Mouse (Mus musculus): ENCODE data around the gene Hs1bp3. TPM values are rescaled to one million over a fixed set of nuclear protein-coding genes. Genes with fewer than 3 reads are reported as not detected.

Hs1bp3 gene
- polyA plus RNA-seq, 1 experiment from 2014 or later, result 10.1 TPM

DNA sequence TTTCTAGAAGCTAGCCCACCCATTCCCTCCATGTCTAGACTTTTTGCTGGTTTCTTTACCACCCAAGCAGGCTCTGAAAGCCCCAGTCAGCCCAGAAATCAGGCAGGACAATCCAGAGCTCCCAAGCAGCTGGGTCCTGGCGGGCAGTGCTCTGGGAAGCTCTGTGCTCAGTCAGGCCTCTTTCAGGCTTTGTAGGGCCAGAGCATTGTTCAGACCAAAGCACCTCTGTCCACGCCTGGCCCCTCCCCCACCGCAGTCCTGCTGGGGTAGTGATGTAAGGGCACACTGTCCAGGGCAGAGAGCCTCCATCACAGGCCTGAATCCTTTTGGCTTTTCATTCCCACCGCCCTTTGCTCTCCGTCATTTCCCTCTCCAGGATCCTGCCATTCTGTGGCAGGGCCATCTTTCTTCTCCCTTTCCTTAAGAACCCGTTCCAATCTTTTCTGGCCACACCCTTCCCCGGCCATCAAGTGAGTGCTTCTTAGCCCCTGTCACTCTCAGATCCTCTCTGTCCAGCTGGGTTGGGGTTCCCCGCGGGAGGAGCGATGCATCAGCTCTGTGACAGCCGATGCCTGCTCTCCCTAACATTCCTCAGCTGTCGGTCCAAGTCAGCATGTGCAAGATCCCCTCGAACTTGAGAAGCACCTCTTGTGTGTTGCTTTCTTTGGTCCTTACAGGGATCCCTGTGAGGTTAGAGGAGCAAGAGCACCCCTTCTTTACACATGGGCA, 26.5 kb downstream of the Hs1bp3 start:
- Histone ChIP-seq H3K9me3 (no peaks in the 10 kb centered on the region), H3K4me2 (no peak overlapping the region), H3K9ac (peak overlapping the region; percentile 49; the same call in 1 of the 2 replicates), H3K4me3 (no peak overlapping the region), H3K36me3 (peaks cover 42% of the 10 kb centered on the region), H3K27me3 (no peaks in the 10 kb centered on the region), H3K4me1 (replicated peaks) (peaks cover 26% of the 10 kb centered on the region), H3K27ac (peak overlapping the region; percentile 44)
- peak; percentile 24 for ATAC-seq (ENCODE audit: low FRiP score)
- WGBS, result 18% methylated on average over 13 of the region's 13 CpGs

- 90% methylated on average over 6 of the region's 6 CpGs for WGBS
- ATAC-seq (ENCODE audit: low FRiP score), result no peak
- Histone ChIP-seq H3K27me3 (no peaks in the 10 kb centered on the region), H3K36me3 (peaks cover 36% of the 10 kb centered on the region), H3K4me3 (no peak overlapping the region), H3K4me1 (replicated peaks) (peaks cover 26% of the 10 kb centered on the region), H3K27ac (no peak overlapping the region), H3K9ac (no peak overlapping the region), H3K4me2 (no peak overlapping the region), H3K9me3 (no peaks in the 10 kb centered on the region)
Measured at GRCm38 (mm10) chr12:8341008-8341407, 27.8 kb downstream of the Hs1bp3 start.

GRCm38 (mm10) chr12:8343381-8343780, 30.1 kb downstream of the Hs1bp3 start:
- WGBS, result 98% methylated on average over 3 of the region's 3 CpGs
- H3K27ac ChIP-seq, result no peak overlapping the region
- H3K4me2 ChIP-seq, result no peak overlapping the region

DNA sequence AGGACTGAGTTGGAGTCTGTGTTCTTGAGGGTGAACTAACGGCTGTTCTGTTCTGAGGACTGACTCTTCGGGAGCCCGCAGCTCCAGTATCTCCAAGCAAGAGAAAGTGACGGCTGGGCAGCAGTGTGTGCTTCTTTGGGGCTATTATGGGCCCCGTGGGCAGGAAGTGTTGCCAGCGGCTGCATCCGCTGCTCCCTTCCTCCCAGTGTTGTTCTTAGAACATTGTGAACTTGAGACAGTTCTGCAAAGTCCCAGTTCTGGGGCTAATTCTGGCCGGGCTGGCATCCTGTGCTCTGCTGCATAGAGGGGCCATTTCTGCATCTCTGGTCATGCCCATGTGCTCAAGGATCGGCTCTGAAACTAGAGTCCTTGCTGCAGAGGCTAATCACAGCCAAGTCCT, 31.7 kb downstream of the Hs1bp3 start:
- WGBS, result 73% methylated on average over 9 of the region's 9 CpGs
- H3K4me1 ChIP-seq (replicated peaks), result peaks cover 17% of the 10 kb centered on the region
- no peak overlapping the region for H3K27ac ChIP-seq
- ATAC-seq (ENCODE audit: low FRiP score), result no peak
- no peak overlapping the region for H3K9ac ChIP-seq
- no peak overlapping the region for H3K4me2 ChIP-seq
- no peaks in the 10 kb centered on the region for H3K27me3 ChIP-seq
- no peak overlapping the region for H3K4me3 ChIP-seq
- no peaks in the 10 kb centered on the region for H3K9me3 ChIP-seq
- peaks cover 20% of the 10 kb centered on the region for H3K36me3 ChIP-seq

More at GRCm38 (mm10) chr12:8343381-8343780, 30.1 kb downstream of the Hs1bp3 start:
- Histone ChIP-seq H3K4me1 (replicated peaks) (peaks cover 22% of the 10 kb centered on the region), H3K27me3 (no peaks in the 10 kb centered on the region), H3K9ac (no peak overlapping the region), H3K9me3 (no peaks in the 10 kb centered on the region), H3K36me3 (peaks cover 20% of the 10 kb centered on the region), H3K4me3 (no peak overlapping the region)
- no peak for ATAC-seq (ENCODE audit: low FRiP score)

DNA sequence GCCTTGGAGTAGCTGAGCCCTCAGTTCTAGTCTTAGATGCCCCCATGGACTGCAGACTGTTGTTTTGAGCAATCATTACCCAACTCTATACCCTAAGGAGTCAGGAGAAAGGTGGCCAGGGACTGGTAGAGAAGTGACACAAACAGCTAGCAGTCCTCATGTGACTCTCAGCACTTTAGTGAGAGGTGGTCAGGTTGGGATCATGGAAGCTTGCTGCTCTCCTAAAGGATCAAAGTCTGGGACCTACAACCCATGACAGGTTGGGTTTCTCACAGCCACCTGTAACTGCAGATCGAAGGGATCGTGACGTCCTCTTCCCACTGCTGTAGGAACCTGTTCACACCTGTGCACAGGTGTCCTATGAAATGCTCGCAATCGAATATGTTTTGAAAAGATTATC, 32.3 kb downstream of the Hs1bp3 start:
- WGBS, result 95% methylated on average over 5 of the region's 5 CpGs
- no peak for ATAC-seq (ENCODE audit: low FRiP score)
- Histone ChIP-seq H3K9me3 (no peaks in the 10 kb centered on the region), H3K36me3 (peaks cover 20% of the 10 kb centered on the region), H3K9ac (no peak overlapping the region), H3K4me2 (no peak overlapping the region), H3K27ac (no peak overlapping the region), H3K27me3 (no peaks in the 10 kb centered on the region), H3K4me3 (no peak overlapping the region), H3K4me1 (replicated peaks) (peaks cover 11% of the 10 kb centered on the region)

GRCm38 (mm10) chr12:8347746-8348462, 34.7 kb downstream of the Hs1bp3 start:
- 66% methylated on average over 8 of the region's 8 CpGs for WGBS
- Histone ChIP-seq H3K4me3 (no peak overlapping the region), H3K4me2 (no peak overlapping the region), H3K27ac (no peak overlapping the region), H3K9ac (no peak overlapping the region), H3K9me3 (no peaks in the 10 kb centered on the region), H3K4me1 (replicated peaks) (peaks cover 11% of the 10 kb centered on the region), H3K36me3 (peaks cover 5% of the 10 kb centered on the region), H3K27me3 (no peaks in the 10 kb centered on the region)
- ATAC-seq (ENCODE audit: low FRiP score), result no peak

DNA sequence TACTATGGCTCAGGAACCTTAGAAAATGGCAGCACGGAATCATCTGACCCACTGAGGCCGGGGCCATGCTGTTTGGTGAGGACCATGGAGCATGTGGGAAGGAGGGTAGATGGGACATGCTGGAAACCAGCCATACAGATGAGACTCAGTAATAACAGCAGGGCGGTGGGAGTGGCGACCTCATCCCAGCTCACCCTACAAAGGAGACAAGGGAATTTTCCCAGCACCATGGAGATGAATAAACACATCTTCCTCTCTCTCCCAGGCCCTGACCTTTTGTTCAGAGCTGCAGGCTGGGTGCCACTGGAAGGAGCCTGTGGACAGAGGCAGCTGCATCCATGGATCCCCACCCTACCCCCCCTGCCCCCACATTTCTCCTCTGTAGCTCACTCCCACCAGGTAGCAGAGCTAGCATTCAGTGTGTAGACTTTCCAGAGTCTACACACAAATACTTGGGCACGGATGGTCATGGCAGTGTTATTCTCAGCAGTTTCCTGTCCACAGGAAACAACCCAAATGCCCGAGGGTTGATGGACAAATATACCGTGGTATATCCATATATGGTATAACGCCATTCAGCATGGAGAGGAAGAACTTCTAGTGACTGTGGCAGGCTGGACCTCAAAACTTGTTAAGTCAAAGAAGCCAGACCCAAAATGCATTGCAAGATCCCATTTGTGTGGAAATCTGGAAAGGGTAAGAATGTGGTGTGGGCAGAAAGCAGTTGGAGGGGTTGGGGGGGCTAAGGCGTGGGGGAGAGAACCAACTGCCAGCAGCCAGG, 35.7 kb downstream of the Hs1bp3 start:
- no peak for ATAC-seq (ENCODE audit: low FRiP score)
- Histone ChIP-seq H3K27ac (0 out of 2 replicates have a peak overlapping the region, but pooled peaks have one; percentile 40), H3K27me3 (no peaks in the 10 kb centered on the region), H3K36me3 (no peaks in the 10 kb centered on the region), H3K4me3 (no peak overlapping the region), H3K9ac (no peak overlapping the region), H3K9me3 (no peaks in the 10 kb centered on the region), H3K4me1 (replicated peaks) (peaks cover 11% of the 10 kb centered on the region), H3K4me2 (no peak overlapping the region)
- 63% methylated on average over 9 of the region's 9 CpGs for WGBS

- Histone ChIP-seq H3K9ac (no peak overlapping the region), H3K4me3 (no peak overlapping the region), H3K4me1 (replicated peaks) (peaks cover 11% of the 10 kb centered on the region), H3K4me2 (no peak overlapping the region), H3K27me3 (no peaks in the 10 kb centered on the region), H3K36me3 (no peaks in the 10 kb centered on the region), H3K27ac (no peak overlapping the region), H3K9me3 (peaks cover 5% of the 10 kb centered on the region; the same call in 1 of the 2 replicates)
- 50% methylated on average over 4 of the region's 4 CpGs for WGBS
- ATAC-seq (ENCODE audit: low FRiP score), result no peak
Measured at GRCm38 (mm10) chr12:8351025-8351903, 38.0 kb downstream of the Hs1bp3 start.

DNA sequence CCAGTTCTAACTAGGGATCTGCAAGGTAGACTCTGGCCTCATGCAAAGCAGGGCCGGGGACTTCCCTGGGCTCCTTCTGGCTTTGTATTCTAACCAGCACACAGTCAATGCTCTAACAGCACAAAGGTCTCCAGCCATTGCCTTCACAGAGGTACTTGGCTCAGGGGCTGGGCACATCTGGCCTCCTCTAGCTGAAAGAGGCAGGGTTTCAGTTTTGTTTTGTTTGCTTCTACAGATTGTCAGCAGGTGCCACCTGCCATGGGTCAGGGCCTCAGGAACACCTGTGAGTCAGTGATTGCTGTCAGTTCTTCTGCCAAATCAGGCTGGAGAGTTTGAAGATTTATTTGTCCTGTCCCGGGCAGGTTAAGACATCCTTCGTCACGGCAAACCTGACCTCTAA, 39.8 kb downstream of the Hs1bp3 start:
- WGBS, result 83% methylated on average over 4 of the region's 4 CpGs
- H3K9ac ChIP-seq, result no peak overlapping the region
- peaks cover 9% of the 10 kb centered on the region; the same call in 1 of the 2 replicates for H3K9me3 ChIP-seq
- H3K4me2 ChIP-seq, result no peak overlapping the region
- no peaks in the 10 kb centered on the region for H3K27me3 ChIP-seq
- H3K36me3 ChIP-seq, result no peaks in the 10 kb centered on the region
- peaks cover 17% of the 10 kb centered on the region for H3K4me1 ChIP-seq (replicated peaks)
- no peak overlapping the region for H3K27ac ChIP-seq
- no peak for ATAC-seq (ENCODE audit: low FRiP score)
- no peak overlapping the region for H3K4me3 ChIP-seq

GRCm38 (mm10) chr12:8354187-8354586, 41.0 kb downstream of the Hs1bp3 start:
- peaks cover 9% of the 10 kb centered on the region; the same call in 1 of the 2 replicates for H3K9me3 ChIP-seq
- 93% methylated on average over 1 of the region's 1 CpGs for WGBS
- ATAC-seq (ENCODE audit: low FRiP score), result no peak
- H3K36me3 ChIP-seq, result no peaks in the 10 kb centered on the region
- peaks cover 14% of the 10 kb centered on the region for H3K4me1 ChIP-seq (replicated peaks)
- no peaks in the 10 kb centered on the region for H3K27me3 ChIP-seq
- no peak overlapping the region for H3K4me3 ChIP-seq
- H3K27ac ChIP-seq, result no peak overlapping the region
- no peak overlapping the region for H3K4me2 ChIP-seq
- H3K9ac ChIP-seq, result no peak overlapping the region

DNA sequence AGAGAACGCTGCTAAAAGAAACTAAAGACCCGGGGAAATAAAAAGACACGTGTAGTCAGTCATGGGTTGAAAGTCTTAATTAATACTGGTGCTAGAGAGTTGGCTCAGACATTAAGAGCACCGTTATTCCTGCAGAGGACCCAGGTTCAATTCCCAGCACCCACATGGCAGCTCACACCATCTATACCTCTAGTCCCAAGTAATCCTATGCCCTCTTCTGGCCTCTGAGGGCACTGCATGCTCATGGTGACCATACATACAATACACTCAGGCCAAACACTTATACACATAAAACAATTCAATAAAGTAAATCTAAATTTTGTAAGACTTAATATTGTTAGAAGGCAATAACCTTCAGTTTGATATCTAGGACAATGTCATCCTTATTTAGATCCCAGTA, 41.8 kb downstream of the Hs1bp3 start:
- Histone ChIP-seq H3K27me3 (0 out of 2 replicates have a peak, but pooled peaks cover 3% of the 10 kb centered on the region), H3K27ac (no peak overlapping the region), H3K4me3 (no peak overlapping the region), H3K9me3 (peaks cover 9% of the 10 kb centered on the region; the same call in 1 of the 2 replicates), H3K9ac (no peak overlapping the region), H3K36me3 (no peaks in the 10 kb centered on the region), H3K4me2 (no peak overlapping the region), H3K4me1 (replicated peaks) (peaks cover 7% of the 10 kb centered on the region)
- WGBS, result 97% methylated on average over 4 of the region's 4 CpGs
- ATAC-seq (ENCODE audit: low FRiP score), result no peak
